ENCODE assay signal across 26 mouse cellular contexts in genomic region chr7:64921189-64921588, GRCm38 (mm10). TPM values are rescaled to one million over a fixed set of nuclear protein-coding genes. Genes with fewer than 3 reads are reported as not detected.
A peak's percentile ranks its signal among the peaks of the same experiment; 100 is the strongest.
DNase-seq lines count a peak whose midpoint lies in the region; ATAC-seq and TF ChIP-seq lines count a peak whose summit lies in the region.
"Had no signal": no experiment of that assay in that cellular context is flagged by ENCODE, and none has a peak within 500 bp of the region (broad histone marks: within the 10 kb centered on the region; RNA-seq: fewer than 3 reads in every experiment).

No protein-coding gene starts in this region.

- peaks cover 17% of the 10 kb centered on the region for H3K9me3 ChIP-seq in megakaryocyte, embryonic 14.5 days
- no peaks in the 10 kb centered on the region for H3K9me3 ChIP-seq in midbrain, embryonic 14.5 days (ENCODE audit: control insufficient read depth, low read length)
- no peaks in the 10 kb centered on the region for H3K9me3 ChIP-seq in midbrain, postnatal 0 days (ENCODE audit: low read length)
- H3K9me3 ChIP-seq: liver, embryonic 12.5 days; neural tube, embryonic 12.5 days had no signal

- no peaks in the 10 kb centered on the region for H3K79me2 ChIP-seq in heart, adult 2 months (replicated peaks; ENCODE audit: control insufficient read depth, insufficient read depth, low read length)

- H3K4me1 ChIP-seq in heart, adult 2 months (ENCODE audit: control insufficient read depth, insufficient read depth, low read length), result no peaks in the 10 kb centered on the region
- H3K4me1 ChIP-seq in megakaryocyte, embryonic 14.5 days, result no peaks in the 10 kb centered on the region
- peaks cover 3% of the 10 kb centered on the region; the same call in 1 of the 2 replicates for H3K4me1 ChIP-seq in midbrain, embryonic 14.5 days (ENCODE audit: control insufficient read depth, insufficient read depth, low read length)
- peaks cover 3% of the 10 kb centered on the region; the same call in 1 of the 2 replicates for H3K4me1 ChIP-seq in midbrain, postnatal 0 days (ENCODE audit: insufficient read depth, low read length)
- H3K4me1 ChIP-seq: liver, embryonic 12.5 days had no signal

- peak overlapping the region; percentile 25 for H3K4me2 ChIP-seq in midbrain, embryonic 14.5 days (ENCODE audit: low read length)
- no peak overlapping the region for H3K4me2 ChIP-seq in midbrain, postnatal 0 days (ENCODE audit: low read depth, low read length, poor library complexity, severe bottlenecking)
- H3K4me2 ChIP-seq: liver, embryonic 12.5 days; neural tube, embryonic 12.5 days had no signal

- TF ChIP-seq CTCF in heart, adult 2 months (IDR thresholded peaks at IDR 0.05), result no peak
- TF ChIP-seq CTCF in midbrain, postnatal 0 days (IDR thresholded peaks at IDR 0.05), result no peak

- no peak overlapping the region for H3K27ac ChIP-seq in heart, adult 2 months
- peak overlapping the region; percentile 43; the same call in 1 of the 2 replicates for H3K27ac ChIP-seq in midbrain, embryonic 14.5 days (replicated peaks; ENCODE audit: low read depth, low read length)
- H3K27ac ChIP-seq in midbrain, postnatal 0 days (ENCODE audit: low read depth, low read length), result no peak overlapping the region
- H3K27ac ChIP-seq: kidney, postnatal 0 days; liver, embryonic 12.5 days; neural tube, embryonic 12.5 days had no signal

- intact Hi-C loops in heart, adult 2 months (cut with DNase I), result no loop called here

- H3K9ac ChIP-seq in heart, adult 2 months (ENCODE audit: low read depth, low read length), result no peak overlapping the region
- H3K9ac ChIP-seq in midbrain, embryonic 14.5 days (replicated peaks; ENCODE audit: low read length), result no peak overlapping the region
- no peak overlapping the region for H3K9ac ChIP-seq in midbrain, postnatal 0 days (replicated peaks; ENCODE audit: low read length, poor library complexity, severe bottlenecking)
- H3K9ac ChIP-seq: forebrain, postnatal 0 days; liver, embryonic 12.5 days; liver, postnatal 0 days; neural tube, embryonic 12.5 days had no signal

- H3K27me3 ChIP-seq in heart, adult 2 months (ENCODE audit: control insufficient read depth, insufficient read depth, low read length), result no peaks in the 10 kb centered on the region
- no peaks in the 10 kb centered on the region for H3K27me3 ChIP-seq in megakaryocyte, embryonic 14.5 days (replicated peaks)
- no peaks in the 10 kb centered on the region for H3K27me3 ChIP-seq in midbrain, embryonic 14.5 days (ENCODE audit: control insufficient read depth, insufficient read depth, low read length)
- no peaks in the 10 kb centered on the region for H3K27me3 ChIP-seq in midbrain, postnatal 0 days (ENCODE audit: insufficient read depth, low read length)
- H3K27me3 ChIP-seq: liver, embryonic 12.5 days; neural tube, embryonic 12.5 days had no signal

- 81% methylated on average over 13 of the region's 13 CpGs for WGBS in heart, adult 2 months
- 32% methylated on average over 13 of the region's 13 CpGs for WGBS in midbrain, embryonic 14.5 days
- 37% methylated on average over 13 of the region's 13 CpGs for WGBS in midbrain, postnatal 0 days

- no peak for ATAC-seq in megakaryocyte, adult 5-6 weeks (ENCODE audit: poor library complexity, severe bottlenecking)
- peak; percentile 46; the same call in 1 of the 2 replicates for ATAC-seq in midbrain, embryonic 14.5 days (ENCODE audit: low FRiP score, low TSS enrichment)
- ATAC-seq in midbrain, postnatal 0 days (ENCODE audit: low FRiP score), result 0 out of 2 replicates have a peak, but pooled peaks have one; percentile 58
- ATAC-seq: CD4-positive, CD25-positive, alpha-beta regulatory T cell, adult 4 months; intestine, embryonic 16.5 days; liver, embryonic 12.5 days; liver, postnatal 0 days had no signal

- peak; percentile 62 for DNase-seq in heart, adult 11 months
- no peak for DNase-seq in heart, adult 2 months
- DNase-seq in midbrain, embryonic 14.5 days, result peak; percentile 53
- no peak for DNase-seq in midbrain, postnatal 0 days (ENCODE audit: low spot score)
- DNase-seq in spleen, postnatal 14 days (ENCODE audit: low spot score in 2 of 2), result no peak
- DNase-seq: adrenal gland, postnatal 14 days; cerebellum, adult 11-12 months; cerebellum, postnatal 10 days; forebrain, postnatal 0 days; heart, postnatal 14 days; kidney, adult 8-10 months; kidney, postnatal 4 days; layer of hippocampus, postnatal 36 days; left cerebral cortex, postnatal 4 days; liver, postnatal 0 days; lung, postnatal 36 days; thymus, postnatal 4 days had no signal

- no peak for TF ChIP-seq EP300 in heart, adult 2 months (IDR thresholded peaks at IDR 0.05; ENCODE audit: insufficient read depth, low read depth, low read length)

- no peaks in the 10 kb centered on the region for H3K36me3 ChIP-seq in heart, adult 2 months (ENCODE audit: control insufficient read depth, insufficient read depth, low read length)
- no peaks in the 10 kb centered on the region for H3K36me3 ChIP-seq in megakaryocyte, embryonic 14.5 days (replicated peaks; ENCODE audit: low read length)
- no peaks in the 10 kb centered on the region for H3K36me3 ChIP-seq in midbrain, embryonic 14.5 days (ENCODE audit: control insufficient read depth, insufficient read depth, low read length)
- H3K36me3 ChIP-seq in midbrain, postnatal 0 days (ENCODE audit: insufficient read depth, low read length), result no peaks in the 10 kb centered on the region
- H3K36me3 ChIP-seq: liver, embryonic 12.5 days; neural tube, embryonic 12.5 days had no signal

- H3K4me3 ChIP-seq in heart, adult 2 months, result no peak overlapping the region
- H3K4me3 ChIP-seq in megakaryocyte, embryonic 14.5 days (replicated peaks), result peak overlapping the region; percentile 6
- H3K4me3 ChIP-seq in midbrain, embryonic 14.5 days (replicated peaks; ENCODE audit: low read depth, low read length), result no peak overlapping the region
- no peak overlapping the region for H3K4me3 ChIP-seq in midbrain, postnatal 0 days (ENCODE audit: low read depth, low read length)
- H3K4me3 ChIP-seq: erythroblast, embryonic 14.5 days; liver, embryonic 12.5 days; myocyte; neural tube, embryonic 12.5 days had no signal

- TF ChIP-seq POLR2A in heart, adult 2 months (IDR thresholded peaks at IDR 0.05; ENCODE audit: insufficient read depth, low read depth, low read length), result no peak

RNA-seq across cellular contexts. Expression of gene Nsmce3, which starts 48.4 kb away (rescaled TPM):
- 1 to 10 TPM; 2.9 to 3.0 TPM for total RNA-seq in heart, adult 2 months (2021)
- polyA plus RNA-seq in heart, adult 2 months (2012; rRNA removed), result 2.5 and 2.6 TPM in 2 replicates
- polyA plus RNA-seq in megakaryocyte, embryonic 14.5 days (2012; ENCODE audit: insufficient read depth, low replicate concordance), result 2.8 and 7.6 TPM in 2 replicates
- 3.6 and 5.2 TPM in 2 replicates for total RNA-seq in megakaryocyte, adult 5-6 weeks (2015)
- 3.8 TPM in 2 replicates for total RNA-seq in megakaryocyte, adult 5-6 weeks (2017)
- 10.7 and 12.3 TPM in 2 replicates for polyA plus RNA-seq in midbrain, embryonic 14.5 days (2014; fragmentation: Nextera tagmentation; extraction: Ambion mirVana)
- 14.4 and 18.8 TPM in 2 replicates for total RNA-seq in midbrain, postnatal 0 days (2014; rRNA removed)
- polyA plus RNA-seq in midbrain, postnatal 0 days (2015; fragmentation: Nextera tagmentation; extraction: Ambion mirVana), result 9.2 and 9.9 TPM in 2 replicates

Comparison
In these comparisons a context has a peak if more than half of its experiments do, and no peak if none do; other contexts are left out.
1. DNase-seq: peak in heart, adult 11 months (single experiment) and midbrain, embryonic 14.5 days (single experiment); none in heart, adult 2 months (0 of 2), midbrain, postnatal 0 days (single experiment) and spleen, postnatal 14 days (0 of 2).